Mouse (Mus musculus): ENCODE measurements at regions not wholly inside any gene's neighbourhood (a gene's known extent, or its start where the extent isn't known, plus 50 kb on each side); places are given as distances from the start of the nearest gene placed in this dataset.

DNA sequence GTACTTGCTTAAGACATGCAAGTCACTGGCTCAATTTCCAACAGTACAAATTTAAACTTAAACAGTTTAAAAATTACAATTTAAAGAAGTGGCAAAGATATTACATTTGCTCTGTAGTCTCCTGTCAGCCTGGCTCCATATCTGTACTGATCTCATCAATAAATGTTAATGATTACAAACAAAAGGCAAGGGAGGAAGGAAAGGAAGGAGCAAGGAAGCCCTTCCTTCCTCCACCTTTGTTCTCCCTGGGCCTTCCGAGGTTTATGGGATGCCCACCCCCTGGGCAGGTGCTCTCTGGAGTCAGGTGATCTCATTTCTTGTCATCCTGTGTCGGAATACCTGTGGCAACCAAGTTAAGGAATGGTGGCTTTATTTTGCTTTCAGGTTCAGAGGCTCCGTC is 132.5 kb downstream of the Qrsl1 start:
- no peak for DNase-seq
- intact Hi-C loops (cut with DNase I): no loop called here

GRCm38 (mm10) chr10:43775807-43776206 is 125.7 kb downstream of the Qrsl1 start:
- DNase-seq: no peak
- intact Hi-C loops (cut with DNase I): no loop called here

GRCm38 (mm10) chr10:43777612-43778600 is 123.6 kb downstream of the Qrsl1 start:
- intact Hi-C loops (cut with DNase I): no loop called here
- no peak for DNase-seq

- intact Hi-C loops (cut with DNase I): no loop called here
- DNase-seq: no peak
These were observed 121.0 kb downstream of the Qrsl1 start for GRCm38 (mm10) chr10:43780571-43780970.

DNA sequence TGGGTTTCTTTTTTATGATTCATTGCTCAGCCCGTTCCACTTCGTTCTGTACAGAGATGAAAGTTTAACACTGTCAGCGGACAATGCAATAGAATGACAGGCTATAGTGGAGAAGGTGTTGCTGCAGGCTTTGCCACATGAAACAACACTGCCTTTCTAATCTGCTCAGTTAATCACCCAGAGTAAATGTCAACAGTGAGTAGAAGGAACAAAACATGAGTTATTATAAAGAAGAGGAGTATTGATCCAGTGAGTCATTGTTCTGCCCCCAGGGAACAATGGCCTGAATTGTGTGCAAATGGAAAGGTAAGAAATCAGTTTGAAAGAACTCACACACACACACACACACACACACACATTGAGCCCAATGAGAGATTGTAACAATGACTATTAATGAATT is 118.2 kb downstream of the Qrsl1 start:
- no peak for DNase-seq
- intact Hi-C loops (cut with DNase I): no loop called here

GRCm38 (mm10) chr10:43790780-43791179 is 110.8 kb downstream of the Qrsl1 start:
- no peak for DNase-seq
- intact Hi-C loops (cut with DNase I): no loop called here

GRCm38 (mm10) chr10:43791525-43792021 is 110.0 kb downstream of the Qrsl1 start:
- intact Hi-C loops (cut with DNase I): no loop called here

GRCm38 (mm10) chr10:43792618-43793017 is 108.9 kb downstream of the Qrsl1 start:
- intact Hi-C loops (cut with DNase I): no loop called here
- no peak for DNase-seq

More at GRCm38 (mm10) chr10:43791525-43792021, 110.0 kb downstream of the Qrsl1 start:
- no peak for DNase-seq

- intact Hi-C loops (cut with DNase I): no loop called here
- no peak for DNase-seq
These were observed 107.0 kb downstream of the Qrsl1 start for GRCm38 (mm10) chr10:43794587-43794986.

- intact Hi-C loops (cut with DNase I): no loop called here
- no peak for DNase-seq
These were observed 101.5 kb downstream of the Qrsl1 start for GRCm38 (mm10) chr10:43800077-43800476.

DNA sequence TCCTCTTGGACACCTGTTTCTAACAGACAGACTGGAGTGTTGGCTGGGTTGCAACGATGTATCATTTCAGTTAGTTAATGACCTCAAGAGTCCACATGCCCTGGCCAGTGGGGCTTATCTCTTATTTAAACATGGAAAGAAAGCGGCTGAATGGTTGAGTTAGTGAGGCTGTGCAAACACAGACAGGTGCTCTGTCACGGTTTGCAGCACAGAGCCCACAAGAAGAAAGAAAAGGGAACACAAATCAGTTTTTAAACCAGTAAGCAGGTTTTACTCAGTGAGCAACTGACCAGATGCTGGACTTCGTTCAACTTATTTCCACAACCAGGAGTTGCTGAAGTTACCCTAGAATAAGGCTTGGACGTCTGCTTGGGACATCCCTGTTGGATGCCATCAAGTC is 86.3 kb downstream of the Qrsl1 start:
- intact Hi-C loops (cut with DNase I): no loop called here
- DNase-seq: no peak

- intact Hi-C loops (cut with DNase I): no loop called here
- no peak for DNase-seq
These were observed 83.9 kb downstream of the Qrsl1 start for GRCm38 (mm10) chr10:43817522-43818198.

GRCm38 (mm10) chr10:43818623-43819022 is 82.9 kb downstream of the Qrsl1 start:
- intact Hi-C loops (cut with DNase I): no loop called here

DNA sequence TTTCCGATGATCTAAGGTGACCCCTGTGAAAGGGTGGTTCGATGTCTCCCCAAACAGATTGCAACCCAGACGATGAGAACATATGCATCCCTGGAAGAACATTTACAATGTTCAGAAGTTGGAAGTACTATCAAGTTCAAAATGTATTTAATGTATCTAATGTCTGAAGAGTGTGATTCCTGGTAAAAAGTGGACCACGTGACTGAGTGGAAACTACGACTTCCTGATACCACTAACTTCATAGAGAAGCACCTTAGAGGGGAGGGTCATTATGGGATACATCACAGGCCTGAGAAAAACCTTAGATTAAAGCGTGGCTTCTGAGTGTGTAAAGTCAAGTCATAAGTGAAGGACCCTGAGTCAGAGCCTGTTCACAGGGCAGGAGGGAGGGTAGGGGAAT is 82.1 kb downstream of the Qrsl1 start:
- no peak for DNase-seq
- intact Hi-C loops (cut with DNase I): no loop called here

More at GRCm38 (mm10) chr10:43818623-43819022, 82.9 kb downstream of the Qrsl1 start:
- no peak for DNase-seq

GRCm38 (mm10) chr10:43822615-43823014 is 78.9 kb downstream of the Qrsl1 start:
- no peak for DNase-seq
- intact Hi-C loops (cut with DNase I): no loop called here

GRCm38 (mm10) chr10:43824009-43824408 is 77.5 kb downstream of the Qrsl1 start:
- DNase-seq: no peak
- intact Hi-C loops (cut with DNase I): no loop called here

Data from heart, postnatal 10 days (tissue).